Mouse (Mus musculus): ENCODE data around the gene Desi1. TPM values are rescaled to one million over a fixed set of nuclear protein-coding genes. Genes with fewer than 3 reads are reported as not detected.
A peak's percentile ranks its signal among the peaks of the same experiment; 100 is the strongest.

The Desi1 gene
- polyA plus RNA-seq, 1 experiment, result 5.1 TPM

DNA sequence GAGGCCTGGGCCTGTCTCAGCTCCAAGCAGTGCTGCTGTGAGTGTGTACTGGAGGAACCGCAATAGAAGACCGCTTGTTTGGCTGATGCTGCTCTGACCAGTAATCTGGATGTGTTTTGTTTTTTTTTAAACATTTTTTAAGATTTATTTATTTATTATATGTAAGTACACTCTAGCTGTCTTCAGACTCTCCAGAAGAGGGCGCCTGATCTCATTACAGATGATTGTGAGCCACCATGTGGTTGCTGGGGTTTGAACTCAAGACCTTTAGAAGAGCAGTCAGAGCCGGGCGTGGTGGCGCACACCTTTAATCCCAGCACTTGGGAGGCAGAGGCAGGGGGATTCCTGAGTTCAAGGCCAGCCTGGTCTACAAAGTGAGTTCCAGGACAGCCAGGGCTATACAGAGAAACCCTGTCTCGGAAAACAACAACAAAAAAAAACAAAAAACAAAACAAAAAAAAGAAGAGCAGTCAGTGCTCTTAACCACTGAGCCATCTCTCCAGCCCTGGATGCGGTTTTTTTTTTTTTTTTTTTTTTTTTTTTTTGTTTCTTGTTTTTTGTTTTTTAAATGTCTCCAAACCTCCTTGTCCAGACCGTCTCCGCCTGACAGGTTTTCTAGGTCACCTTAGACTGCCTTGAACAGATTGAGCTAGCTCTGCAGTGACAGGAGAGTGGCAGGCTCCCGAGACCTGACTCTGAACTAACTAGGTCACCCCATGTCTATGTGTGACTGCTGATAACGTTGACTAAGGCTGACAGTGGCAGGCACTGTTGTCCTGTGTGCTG is 2.4 kb upstream of the Desi1 start:
- H3K27ac ChIP-seq (replicated peaks; ENCODE audit: low read depth, low read length), result no peak overlapping the region
- H3K4me3 ChIP-seq (ENCODE audit: insufficient read depth, low read depth, low read length), result no peak overlapping the region
- H3K4me1 ChIP-seq (ENCODE audit: control insufficient read depth, insufficient read depth, insufficient read length, low read length), result no peaks in the 10 kb centered on the region

DNA sequence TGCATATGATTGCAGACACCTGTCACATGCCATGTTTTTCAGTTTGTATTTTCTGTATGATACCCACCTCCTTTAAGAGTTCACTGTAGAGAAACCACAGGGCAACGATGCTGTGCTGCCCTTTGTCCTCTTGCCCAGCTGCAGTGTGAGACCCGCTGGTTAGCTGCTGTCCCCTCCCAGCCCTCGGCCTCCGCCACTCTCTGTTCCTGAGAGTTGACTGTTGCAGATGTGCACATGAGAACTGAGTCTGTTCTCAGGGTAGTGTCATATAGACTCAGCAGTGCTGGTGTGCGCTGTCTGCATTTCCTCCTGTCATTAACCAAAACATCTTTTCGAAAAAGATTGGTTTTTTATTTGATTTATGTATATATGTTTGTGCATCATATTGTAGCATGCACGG is 1.3 kb downstream of the Desi1 start:
- Histone ChIP-seq H3K4me1 (ENCODE audit: control insufficient read depth, insufficient read depth, insufficient read length, low read length) (no peaks in the 10 kb centered on the region), H3K4me3 (ENCODE audit: insufficient read depth, low read depth, low read length) (no peak overlapping the region), H3K27ac (replicated peaks; ENCODE audit: low read depth, low read length) (no peak overlapping the region)

- H3K4me1 ChIP-seq (ENCODE audit: control insufficient read depth, insufficient read depth, insufficient read length, low read length), result 0 out of 2 replicates have a peak, but pooled peaks cover 2% of the 10 kb centered on the region
- no peak overlapping the region for H3K27ac ChIP-seq (replicated peaks; ENCODE audit: low read depth, low read length)
- no peak overlapping the region for H3K4me3 ChIP-seq (ENCODE audit: insufficient read depth, low read depth, low read length)
These were observed 5.9 kb downstream of the Desi1 start for GRCm38 (mm10) chr15:82027726-82028125.

DNA sequence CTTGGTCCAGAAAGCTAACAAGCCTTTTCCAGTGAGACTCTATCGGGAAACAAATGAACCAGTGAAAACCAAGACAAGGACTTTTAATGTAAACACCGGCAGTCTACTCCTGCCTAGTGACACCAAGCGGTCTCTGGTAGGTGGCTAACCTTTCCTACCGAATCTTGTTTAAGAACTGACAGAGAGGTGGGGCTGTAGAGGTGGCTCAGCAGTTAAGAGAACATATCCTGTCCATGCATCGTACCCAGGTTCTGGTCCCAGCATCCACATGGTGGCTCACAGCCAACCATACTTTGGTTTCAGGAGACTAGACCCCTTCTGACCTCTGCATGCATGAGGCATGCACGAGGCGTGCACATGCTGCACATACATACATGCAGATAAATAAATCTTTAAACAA is 6.4 kb downstream of the Desi1 start:
- no peak overlapping the region for H3K4me3 ChIP-seq (ENCODE audit: insufficient read depth, low read depth, low read length)
- 0 out of 2 replicates have a peak, but pooled peaks cover 4% of the 10 kb centered on the region for H3K4me1 ChIP-seq (ENCODE audit: control insufficient read depth, insufficient read depth, insufficient read length, low read length)
- no peak overlapping the region for H3K27ac ChIP-seq (replicated peaks; ENCODE audit: low read depth, low read length)

GRCm38 (mm10) chr15:82023965-82024635 is 9.6 kb downstream of the Desi1 start:
- Histone ChIP-seq H3K27ac (replicated peaks; ENCODE audit: low read depth, low read length) (no peak overlapping the region), H3K4me1 (ENCODE audit: control insufficient read depth, insufficient read depth, insufficient read length, low read length) (0 out of 2 replicates have a peak, but pooled peaks cover 4% of the 10 kb centered on the region), H3K4me3 (ENCODE audit: insufficient read depth, low read depth, low read length) (no peak overlapping the region)

DNA sequence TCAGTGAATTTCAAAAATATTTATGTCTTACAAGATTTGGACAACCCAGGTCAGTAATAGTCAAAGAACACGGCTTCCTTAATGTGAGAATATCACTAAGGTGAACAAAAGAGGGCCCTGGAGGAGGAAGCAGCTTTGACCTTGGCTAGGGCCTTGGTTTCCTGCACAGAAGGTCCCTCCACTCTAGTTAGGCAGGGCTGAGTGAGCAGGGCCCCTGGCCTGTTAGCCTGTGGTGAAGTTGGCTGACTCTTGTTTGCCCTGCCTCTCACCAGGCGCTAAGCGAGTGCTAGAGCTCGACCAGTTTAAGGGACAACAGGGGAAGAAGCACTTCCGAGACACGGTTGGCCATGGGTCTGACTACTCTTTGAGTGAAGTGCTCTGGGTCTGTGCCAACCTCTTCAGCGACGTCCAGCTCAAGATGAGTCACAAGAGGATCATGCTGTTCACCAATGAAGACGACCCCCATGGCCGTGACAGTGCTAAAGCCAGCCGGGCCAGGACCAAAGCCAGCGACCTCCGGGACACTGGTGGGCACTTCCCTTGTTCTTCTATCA is 11.1 kb downstream of the Desi1 start:
- Histone ChIP-seq H3K4me3 (ENCODE audit: insufficient read depth, low read depth, low read length) (no peak overlapping the region), H3K27ac (replicated peaks; ENCODE audit: low read depth, low read length) (no peak overlapping the region), H3K4me1 (ENCODE audit: control insufficient read depth, insufficient read depth, insufficient read length, low read length) (0 out of 2 replicates have a peak, but pooled peaks cover 4% of the 10 kb centered on the region)

GRCm38 (mm10) chr15:82019288-82019687 is 14.4 kb downstream of the Desi1 start:
- Histone ChIP-seq H3K4me3 (ENCODE audit: insufficient read depth, low read depth, low read length) (no peak overlapping the region), H3K4me1 (ENCODE audit: control insufficient read depth, insufficient read depth, insufficient read length, low read length) (peaks cover 4% of the 10 kb centered on the region; the same call in 1 of the 2 replicates), H3K27ac (replicated peaks; ENCODE audit: low read depth, low read length) (no peak overlapping the region)

GRCm38 (mm10) chr15:82017461-82017860 is 16.2 kb downstream of the Desi1 start:
- H3K4me3 ChIP-seq (ENCODE audit: insufficient read depth, low read depth, low read length), result no peak overlapping the region
- H3K27ac ChIP-seq (replicated peaks; ENCODE audit: low read depth, low read length), result no peak overlapping the region
- no peaks in the 10 kb centered on the region; the same call in 1 of the 2 replicates for H3K4me1 ChIP-seq (ENCODE audit: control insufficient read depth, insufficient read depth, insufficient read length, low read length)

- H3K4me3 ChIP-seq (ENCODE audit: insufficient read depth, low read depth, low read length), result peak overlapping the region; percentile 71
- H3K27ac ChIP-seq (replicated peaks; ENCODE audit: low read depth, low read length), result no peak overlapping the region
- H3K4me1 ChIP-seq (ENCODE audit: control insufficient read depth, insufficient read depth, insufficient read length, low read length), result no peaks in the 10 kb centered on the region; the same call in 1 of the 2 replicates
These were observed 16.8 kb downstream of the Desi1 start for GRCm38 (mm10) chr15:82016830-82017229.

DNA sequence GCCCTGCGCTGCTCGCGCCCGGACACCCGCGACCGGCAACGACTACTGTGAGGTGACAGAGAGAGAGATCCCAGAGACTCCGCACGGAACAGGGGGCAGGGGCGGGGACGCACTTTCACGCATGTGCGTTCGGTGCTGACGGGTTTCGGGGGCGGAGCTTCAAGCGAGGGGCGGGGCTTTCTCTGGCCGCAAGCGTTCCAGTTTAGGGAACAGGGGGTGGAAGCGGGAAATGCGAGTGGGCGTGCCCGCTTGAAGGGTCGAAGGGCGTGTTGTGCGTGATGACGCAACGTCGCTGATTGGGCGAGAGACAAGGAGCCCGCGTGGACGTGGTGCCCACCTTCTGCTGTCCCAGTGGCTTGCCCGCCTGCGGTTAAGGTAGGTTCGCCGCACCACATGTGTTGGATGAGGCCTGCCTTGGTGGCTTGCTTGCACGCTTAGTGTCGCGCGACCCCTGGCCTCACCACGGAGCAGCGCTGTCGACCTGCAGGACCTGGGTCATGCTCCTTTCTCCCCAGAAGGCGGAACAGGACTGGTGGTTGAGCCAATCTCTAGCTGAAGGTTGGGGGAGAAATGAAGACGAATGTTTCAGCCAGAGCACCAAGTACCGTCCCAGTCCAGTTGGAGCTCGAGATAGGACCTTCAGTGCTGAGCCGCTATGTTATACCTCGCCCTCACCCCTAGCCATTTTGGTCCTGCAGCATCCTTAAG is 17.4 kb downstream of the Desi1 start:
- H3K4me1 ChIP-seq (ENCODE audit: control insufficient read depth, insufficient read depth, insufficient read length, low read length), result no peaks in the 10 kb centered on the region; the same call in 1 of the 2 replicates
- H3K4me3 ChIP-seq (ENCODE audit: insufficient read depth, low read depth, low read length), result peak overlapping the region; percentile 77
- peak overlapping the region; percentile 41; the same call in 1 of the 2 replicates for H3K27ac ChIP-seq (replicated peaks; ENCODE audit: low read depth, low read length)

GRCm38 (mm10) chr15:82015392-82016100 is 18.1 kb downstream of the Desi1 start:
- H3K4me3 ChIP-seq (ENCODE audit: insufficient read depth, low read depth, low read length), result peak overlapping the region; percentile 77
- H3K27ac ChIP-seq (replicated peaks; ENCODE audit: low read depth, low read length), result peak overlapping the region; percentile 41
- H3K4me1 ChIP-seq (ENCODE audit: control insufficient read depth, insufficient read depth, insufficient read length, low read length), result no peaks in the 10 kb centered on the region; the same call in 1 of the 2 replicates

DNA sequence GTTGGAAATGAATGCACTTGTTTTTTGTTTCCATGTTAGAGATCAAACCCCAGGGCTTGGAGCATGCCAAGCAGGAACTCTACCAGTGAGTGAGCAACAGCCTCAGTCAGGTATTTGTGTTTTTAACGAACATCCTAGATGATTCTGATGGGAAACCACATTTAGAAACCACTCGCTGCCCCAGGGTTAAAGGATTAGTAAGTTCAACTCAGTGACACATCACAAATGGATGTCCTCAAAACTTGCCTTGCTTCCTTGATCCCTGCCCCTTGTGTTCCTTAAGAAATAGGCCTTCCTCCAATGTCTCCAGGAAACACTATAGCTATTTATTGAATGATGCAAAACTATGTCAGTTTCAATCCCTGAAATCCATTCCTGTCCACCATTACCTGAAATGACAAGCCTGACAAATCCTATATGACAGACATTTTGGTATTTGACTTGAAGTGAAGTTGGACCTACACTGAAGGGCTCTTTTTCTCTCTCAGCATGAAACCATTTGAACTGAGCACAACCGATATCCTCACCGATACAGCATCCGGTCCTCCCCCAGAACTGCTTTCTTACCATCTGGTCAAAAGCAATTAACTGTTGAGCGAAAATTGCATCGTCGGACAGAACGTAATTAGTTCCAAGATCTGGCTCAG is 18.8 kb downstream of the Desi1 start:
- Histone ChIP-seq H3K27ac (replicated peaks; ENCODE audit: low read depth, low read length) (no peak overlapping the region; the same call in 1 of the 2 replicates), H3K4me3 (ENCODE audit: insufficient read depth, low read depth, low read length) (peak overlapping the region; percentile 77), H3K4me1 (ENCODE audit: control insufficient read depth, insufficient read depth, insufficient read length, low read length) (no peaks in the 10 kb centered on the region; the same call in 1 of the 2 replicates)

- Histone ChIP-seq H3K4me1 (ENCODE audit: control insufficient read depth, insufficient read depth, insufficient read length, low read length) (no peaks in the 10 kb centered on the region; the same call in 1 of the 2 replicates), H3K27ac (replicated peaks; ENCODE audit: low read depth, low read length) (no peak overlapping the region), H3K4me3 (ENCODE audit: insufficient read depth, low read depth, low read length) (no peak overlapping the region)
These were observed 21.7 kb downstream of the Desi1 start for GRCm38 (mm10) chr15:82011947-82012346.

- no peak overlapping the region for H3K27ac ChIP-seq (replicated peaks; ENCODE audit: low read depth, low read length)
- no peaks in the 10 kb centered on the region for H3K4me1 ChIP-seq (ENCODE audit: control insufficient read depth, insufficient read depth, insufficient read length, low read length)
- H3K4me3 ChIP-seq (ENCODE audit: insufficient read depth, low read depth, low read length), result no peak overlapping the region
These were observed 29.4 kb downstream of the Desi1 start for GRCm38 (mm10) chr15:82004257-82004656.
